Mouse (Mus musculus) limb, embryonic 14.5 days (tissue): ENCODE data around the gene Tapbp. TPM values are rescaled to one million over a fixed set of nuclear protein-coding genes. Genes with fewer than 3 reads are reported as not detected.
"Not testable (repeated sequence)": the region's sequence is repeated elsewhere in the genome, so short reads cannot be mapped to it uniquely, and the experiment has no call there.

ENCODE experiments used
- ATAC-seq: fragments of 200-750 bp; cut with Nextera tagmentation; 2 replicates; pipeline ENCODE4 v1.8.0; 2017; ENCODE audit warnings: low read depth, moderate number of reproducible peaks, moderate TSS enrichment; ENCODE audit not compliant: low FRiP score
- DNase-seq: peaks from one replicate; pipeline ENCODE4 v3.0.0-alpha.2; 2015; ENCODE audit warnings: low spot score
- H3K27ac ChIP-seq: fragments of 300-500 bp; sonication (generic); replicated peaks from 2 replicates; pipeline ENCODE4 v1.5.1; 2014; ENCODE audit warnings: low read depth, mild to moderate bottlenecking, low read length, moderate library complexity, mixed read lengths
- H3K27me3 ChIP-seq: fragments of 300-500 bp; sonication (generic); 2 replicates; pipeline ENCODE4 v1.6.1; 2014; ENCODE audit warnings: low read length, mixed read lengths; ENCODE audit not compliant: control insufficient read depth, insufficient read depth
- H3K36me3 ChIP-seq: fragments of 300-500 bp; sonication (generic); 2 replicates; pipeline ENCODE4 v1.6.1; 2014; ENCODE audit warnings: mild to moderate bottlenecking, low read length, moderate library complexity, mixed read lengths; ENCODE audit not compliant: control insufficient read depth, insufficient read depth
- H3K4me1 ChIP-seq: fragments of 300-500 bp; sonication (generic); 2 replicates; pipeline ENCODE4 v1.6.1; 2014; ENCODE audit warnings: antibody characterized with exemption, low read length, mixed read lengths; ENCODE audit not compliant: control insufficient read depth, insufficient read depth
- H3K4me2 ChIP-seq: fragments of 300-500 bp; sonication (generic); replicated peaks from 2 replicates; pipeline ENCODE4 v1.6.1; 2014; ENCODE audit warnings: low read depth, mild to moderate bottlenecking, low read length, moderate library complexity; ENCODE audit not compliant: severe bottlenecking
- H3K4me3 ChIP-seq: fragments of 300-500 bp; sonication (generic); replicated peaks from 2 replicates; pipeline ENCODE4 v1.5.1; 2014; ENCODE audit warnings: low read length
- H3K9ac ChIP-seq: fragments of 300-500 bp; sonication (generic); 2 replicates; pipeline ENCODE4 v1.6.1; 2014; ENCODE audit warnings: mild to moderate bottlenecking, low read depth, low read length, moderate library complexity; ENCODE audit not compliant: severe bottlenecking
- H3K9me3 ChIP-seq: fragments of 300-500 bp; sonication (generic); 2 replicates; pipeline ENCODE4 v1.6.1; 2016; ENCODE audit warnings: low read length; ENCODE audit not compliant: control insufficient read depth
- POLR2A ChIP-seq: fragments of 200-500 bp; IDR thresholded peaks from 2 replicates; pipeline ENCODE4 v1.8.0; 2012; ENCODE audit warnings: inconsistent platforms, mild to moderate bottlenecking, moderate library complexity, borderline replicate concordance; ENCODE audit not compliant: insufficient read depth, insufficient read length; ENCODE audit errors: extremely low read depth
- WGBS: fragments of 180-500 bp; shearing (Covaris S2); extraction: QIAGEN DNeasy Blood & Tissue Kit; methylation state at CpG from one replicate; pipeline ENCODE4 v1.1.7; 2014; 5-methylcytosine and 5-hydroxymethylcytosine counted together
- polyA plus RNA-seq, 2 experiments: library from polyadenylated mRNA; depleted of rRNA in 1 of 2; stranded (reverse) in 1 of 2; unstranded in 1 of 2; fragments of >200 nt; fragmentation: Nextera tagmentation in 1 of 2; extraction: Ambion mirVana in 1 of 2; gene quantifications; 2 replicates each; pipeline versions ENCODE4 v1.2.1 to v1.2.3; 2012 to 2014

The Tapbp gene
- polyA plus RNA-seq (2012; rRNA removed) (18.7 and 23.8 TPM in 2 replicates), polyA plus RNA-seq (2014; fragmentation: Nextera tagmentation; extraction: Ambion mirVana) (28.9 and 30.5 TPM in 2 replicates)

GRCm38 (mm10) chr17:33915671-33916250 is at the start of gene Tapbp, which contains the start of gene Zbtb22:
TSS of gene Tapbp (plus strand) at chr17:33915899.
TSS of gene Zbtb22 (plus strand) at chr17:33915904.
- Histone ChIP-seq H3K27me3 (no peaks in the 10 kb centered on the region), H3K27ac (no peak within 1 kb of the TSS), H3K36me3 (peaks cover 48% of the 10 kb centered on the region), H3K9me3 (no peaks in the 10 kb centered on the region), H3K4me1 (peaks cover 18% of the 10 kb centered on the region), H3K4me2 (peak within 1 kb of the TSS; percentile 44), H3K4me3 (peak within 1 kb of the TSS; percentile 48), H3K9ac (peak within 1 kb of the TSS; percentile 50)
- TF ChIP-seq POLR2A: no peak
- ATAC-seq (peak; percentile 91), DNase-seq (peak; percentile 98)
- WGBS: 2% methylated on average over 29 of the region's 34 CpGs

- H3K4me3 ChIP-seq, H3K27ac ChIP-seq, ATAC-seq, H3K4me2 ChIP-seq, H3K9ac ChIP-seq, H3K4me1 ChIP-seq, DNase-seq, H3K27me3 ChIP-seq, H3K9me3 ChIP-seq: not testable (repeated sequence)
- peaks cover 18% of the 10 kb centered on the region for H3K36me3 ChIP-seq
- WGBS: 88% methylated on average over 3 of the region's 12 CpGs
Measured at GRCm38 (mm10) chr17:33873537-33873936, 42.2 kb upstream of the Tapbp start, which contains the start of gene Gm7029. TSS of gene Gm7029 (plus strand) at chr17:33873837.

DNA sequence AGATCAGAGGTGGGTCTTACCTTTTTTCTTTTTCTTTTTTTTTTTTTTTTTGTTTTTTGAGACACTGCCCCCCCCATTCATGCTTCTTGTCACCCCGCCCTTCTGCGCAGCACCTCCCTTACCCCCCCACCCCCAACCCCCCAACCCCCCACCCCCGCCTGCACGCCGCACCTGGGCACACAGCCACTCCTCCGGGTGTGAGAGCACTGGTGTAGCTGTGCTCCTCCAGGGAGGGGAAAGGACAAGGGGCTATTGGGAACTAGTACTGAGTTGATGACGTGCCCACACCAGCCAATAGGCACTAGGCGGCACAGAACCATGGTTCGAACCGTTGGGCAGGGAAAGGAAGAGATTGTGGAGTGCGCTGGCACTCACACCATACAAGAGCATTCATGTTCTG is 41.3 kb upstream of the Tapbp start:
- WGBS: 87% methylated on average over 11 of the region's 11 CpGs
- ATAC-seq (no peak), DNase-seq (no peak)
- no peak overlapping the region for H3K4me2 ChIP-seq
- no peak overlapping the region for H3K27ac ChIP-seq
- no peaks in the 10 kb centered on the region for H3K27me3 ChIP-seq
- no peak for TF ChIP-seq POLR2A
- H3K36me3 ChIP-seq: peaks cover 23% of the 10 kb centered on the region
- H3K9ac ChIP-seq: no peak overlapping the region
- H3K4me3 ChIP-seq: no peak overlapping the region
- no peaks in the 10 kb centered on the region for H3K4me1 ChIP-seq
- H3K9me3 ChIP-seq: no peaks in the 10 kb centered on the region

- not testable (repeated sequence) for H3K9ac ChIP-seq, H3K4me3 ChIP-seq, ATAC-seq, H3K4me2 ChIP-seq, H3K9me3 ChIP-seq, DNase-seq, H3K27ac ChIP-seq, H3K4me1 ChIP-seq, H3K27me3 ChIP-seq
- peaks cover 27% of the 10 kb centered on the region for H3K36me3 ChIP-seq
- WGBS: 80% methylated on average over 5 of the region's 5 CpGs
Measured at GRCm38 (mm10) chr17:33875797-33876196, 39.9 kb upstream of the Tapbp start.

DNA sequence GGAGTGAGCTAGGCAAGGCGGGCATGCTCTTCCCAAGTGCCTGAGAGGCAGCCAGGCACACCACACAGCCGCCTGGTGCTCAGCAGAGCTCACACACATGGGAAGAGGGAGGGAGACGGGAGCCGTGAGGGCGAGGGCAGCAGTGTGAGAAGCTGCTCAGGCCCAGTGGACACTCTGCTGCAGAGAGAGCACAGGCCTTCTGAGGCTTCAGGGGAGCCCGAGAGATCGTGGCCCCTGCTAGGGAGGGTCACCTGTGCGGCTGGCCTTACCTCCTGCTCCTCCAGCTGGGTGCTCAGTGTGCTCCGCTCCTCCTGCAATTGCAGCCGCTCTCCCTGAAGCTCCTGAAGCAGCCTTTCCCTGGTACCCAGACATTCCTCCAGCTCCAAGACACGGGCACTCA is 31.4 kb upstream of the Tapbp start:
- peaks cover 28% of the 10 kb centered on the region for H3K36me3 ChIP-seq
- H3K4me1 ChIP-seq, H3K27me3 ChIP-seq, H3K27ac ChIP-seq, ATAC-seq, H3K9ac ChIP-seq, H3K9me3 ChIP-seq, DNase-seq, H3K4me2 ChIP-seq, H3K4me3 ChIP-seq: not testable (repeated sequence)
- WGBS: 93% methylated on average over 5 of the region's 11 CpGs

- not testable (repeated sequence) for ATAC-seq, H3K4me2 ChIP-seq
Measured at GRCm38 (mm10) chr17:33887802-33888201, 27.9 kb upstream of the Tapbp start.

GRCm38 (mm10) chr17:33888230-33888629 is 27.5 kb upstream of the Tapbp start:
- not testable (repeated sequence) for H3K4me1 ChIP-seq, H3K9ac ChIP-seq, H3K4me3 ChIP-seq, H3K27ac ChIP-seq, H3K9me3 ChIP-seq, DNase-seq, H3K27me3 ChIP-seq, ATAC-seq
- Histone ChIP-seq H3K36me3 (peaks cover 11% of the 10 kb centered on the region; the same call in 1 of the 2 replicates), H3K4me2 (0 out of 2 replicates have a peak overlapping the region, but pooled peaks have one; percentile 45)

More at GRCm38 (mm10) chr17:33887802-33888201, 27.9 kb upstream of the Tapbp start:
- H3K9ac ChIP-seq, H3K4me1 ChIP-seq, DNase-seq, H3K27me3 ChIP-seq, H3K9me3 ChIP-seq, H3K27ac ChIP-seq, H3K4me3 ChIP-seq: not testable (repeated sequence)
- peaks cover 13% of the 10 kb centered on the region; the same call in 1 of the 2 replicates for H3K36me3 ChIP-seq
- 68% methylated on average over 2 of the region's 2 CpGs for WGBS

- WGBS: under 1% methylated on average over 27 of the region's 44 CpGs
Measured at GRCm38 (mm10) chr17:33889941-33890532, 25.7 kb upstream of the Tapbp start.

More at GRCm38 (mm10) chr17:33889941-33890532, 25.7 kb upstream of the Tapbp start:
- H3K36me3 ChIP-seq: peaks cover 11% of the 10 kb centered on the region; the same call in 1 of the 2 replicates
- not testable (repeated sequence) for H3K27me3 ChIP-seq, H3K4me1 ChIP-seq, H3K27ac ChIP-seq, H3K9me3 ChIP-seq, ATAC-seq, DNase-seq
- peak overlapping the region; percentile 58 for H3K4me3 ChIP-seq
- H3K9ac ChIP-seq: peak overlapping the region; percentile 62
- peak overlapping the region; percentile 60 for H3K4me2 ChIP-seq
